Mouse (Mus musculus) sigmoid colon, adult 10 weeks (tissue): ENCODE data around the gene B430305J03Rik. TPM values are rescaled to one million over a fixed set of nuclear protein-coding genes. Genes with fewer than 3 reads are reported as not detected.

Experiments used
- polyA plus RNA-seq: library from polyadenylated mRNA; stranded (reverse); fragments of 350-450 nt; fragmentation: Illumina TruSeq; extraction: RNeasy Lipid Tissue Mini Kit (QIAGEN cat#74804); gene quantifications from one replicate; pipeline ENCODE4 v1.2.3, GENCODE M21; 2014; ENCODE audit warnings: low read depth, low replicate concordance

Gene B430305J03Rik
- polyA plus RNA-seq = not detected

DNA sequence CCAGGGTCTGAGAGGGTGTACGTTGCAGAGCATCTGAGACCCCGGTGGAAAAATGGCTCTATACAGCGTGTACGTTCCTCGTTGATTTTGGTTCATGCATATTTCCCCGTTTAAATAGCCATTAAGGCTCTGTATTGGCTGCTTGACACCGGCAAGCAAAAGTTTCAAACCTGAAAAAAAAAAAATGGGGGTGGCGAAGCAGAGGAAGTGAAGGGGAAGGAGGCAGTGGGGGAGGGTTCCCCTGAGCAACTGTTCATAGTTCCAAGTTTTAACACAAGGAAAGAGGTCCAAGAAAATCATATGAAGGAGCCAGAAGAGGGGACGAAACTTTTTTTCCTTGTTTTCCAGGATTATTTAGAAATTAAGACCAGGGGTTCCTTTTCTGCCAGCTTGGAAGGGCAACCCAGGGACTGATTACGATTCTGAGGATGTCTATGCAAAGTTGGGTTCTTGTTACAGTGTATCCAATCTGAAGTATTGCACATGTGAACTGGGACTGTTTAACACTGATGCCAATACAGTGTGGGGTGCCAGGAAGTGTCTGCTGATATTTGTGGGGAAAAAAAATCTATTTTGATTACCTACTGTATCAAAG, at the start of gene B430305J03Rik:
Gene B430305J03Rik (minus strand): TSS at position 173 of the 595 bp plus-strand sequence.

DNA sequence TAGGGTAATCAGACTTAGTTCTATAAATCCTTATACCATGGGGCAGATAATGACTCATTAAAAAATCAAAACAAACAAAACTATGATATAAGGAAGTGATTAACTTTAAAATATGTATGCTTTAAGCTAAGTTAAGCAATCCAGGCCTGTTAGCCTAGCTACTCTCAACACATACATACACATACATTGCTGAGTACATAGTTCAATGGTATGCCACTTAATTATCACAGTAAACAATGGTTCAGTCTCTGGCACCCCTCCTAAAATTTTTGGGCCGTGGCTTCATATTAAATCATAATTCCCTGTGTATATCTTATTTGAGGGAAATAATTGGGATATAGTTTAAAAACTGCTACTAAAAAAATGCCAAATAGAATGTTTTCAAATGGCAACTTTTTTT, 4.4 kb downstream of the B430305J03Rik start, which contains the start of gene Rap2b:
Gene Rap2b (plus strand): TSS at position 301 of the 400 bp plus-strand sequence.

Other genes with a start within 250 kb of the B430305J03Rik start
- 5.9 TPM for gene Rap2b, start 4.3 kb downstream of the B430305J03Rik start, polyA plus RNA-seq